Mouse (Mus musculus) spleen, adult 2 months (tissue): ENCODE measurements around the gene Tef. TPM values are rescaled to one million over a fixed set of nuclear protein-coding genes. Genes with fewer than 3 reads are reported as not detected.

Source experiments
- DNase-seq, 2 experiments: peaks; one replicate each; pipeline versions ENCODE4 v3.0.0 to v3.0.0-alpha.2; 2012 to 2021; ENCODE audit warnings: low spot score in 2 of 2, low read depth in 1 of 2
- H3K27ac ChIP-seq: fragments of 200-500 bp; 2 replicates; pipeline ENCODE4 v1.5.1; 2012; ENCODE audit warnings: low read length, inconsistent platforms; ENCODE audit not compliant: insufficient read depth
- H3K27me3 ChIP-seq: fragments of 200-500 bp; 2 replicates; pipeline ENCODE4 v1.6.1; 2012; ENCODE audit warnings: mild to moderate bottlenecking, moderate library complexity, low read length, inconsistent platforms; ENCODE audit not compliant: control insufficient read depth, insufficient read depth
- H3K36me3 ChIP-seq: fragments of 200-500 bp; 2 replicates; pipeline ENCODE4 v1.6.1; 2012; ENCODE audit warnings: mild to moderate bottlenecking, low read length, inconsistent platforms; ENCODE audit not compliant: control insufficient read depth, insufficient read depth
- H3K4me1 ChIP-seq: fragments of 200-500 bp; 2 replicates; pipeline ENCODE4 v1.6.1; 2011; ENCODE audit warnings: inconsistent platforms; ENCODE audit not compliant: control insufficient read depth, insufficient read depth, insufficient read length
- H3K4me3 ChIP-seq: fragments of 200-500 bp; 2 replicates; pipeline ENCODE4 v1.5.1; 2011; ENCODE audit warnings: mild to moderate bottlenecking, inconsistent platforms; ENCODE audit not compliant: insufficient read depth, insufficient read length; ENCODE audit errors: extremely low read depth
- CTCF ChIP-seq: fragments of 200-500 bp; IDR thresholded peaks from 2 replicates; pipeline ENCODE4 v1.5.1; 2011; ENCODE audit warnings: mild to moderate bottlenecking, inconsistent platforms; ENCODE audit not compliant: insufficient read depth, insufficient read length, insufficient replicate concordance; ENCODE audit errors: extremely low read depth
- POLR2A ChIP-seq: fragments of 200-500 bp; IDR thresholded peaks from 2 replicates; pipeline ENCODE4 v1.6.1; 2011; ENCODE audit warnings: low read depth, low read length, inconsistent platforms
- WGBS: fragments of 180-500 bp; shearing (Covaris S2); methylation state at CpG from one replicate; pipeline ENCODE4 v1.1.7; 2018; 5-methylcytosine and 5-hydroxymethylcytosine counted together
- polyA plus RNA-seq: library from polyadenylated mRNA; depleted of rRNA; stranded (reverse); fragments of >200 nt; gene quantifications from 2 replicates; pipeline ENCODE4 v1.2.3, GENCODE M21; 2012

Tef gene
- polyA plus RNA-seq, 1 experiment, result 21.9 TPM

DNA sequence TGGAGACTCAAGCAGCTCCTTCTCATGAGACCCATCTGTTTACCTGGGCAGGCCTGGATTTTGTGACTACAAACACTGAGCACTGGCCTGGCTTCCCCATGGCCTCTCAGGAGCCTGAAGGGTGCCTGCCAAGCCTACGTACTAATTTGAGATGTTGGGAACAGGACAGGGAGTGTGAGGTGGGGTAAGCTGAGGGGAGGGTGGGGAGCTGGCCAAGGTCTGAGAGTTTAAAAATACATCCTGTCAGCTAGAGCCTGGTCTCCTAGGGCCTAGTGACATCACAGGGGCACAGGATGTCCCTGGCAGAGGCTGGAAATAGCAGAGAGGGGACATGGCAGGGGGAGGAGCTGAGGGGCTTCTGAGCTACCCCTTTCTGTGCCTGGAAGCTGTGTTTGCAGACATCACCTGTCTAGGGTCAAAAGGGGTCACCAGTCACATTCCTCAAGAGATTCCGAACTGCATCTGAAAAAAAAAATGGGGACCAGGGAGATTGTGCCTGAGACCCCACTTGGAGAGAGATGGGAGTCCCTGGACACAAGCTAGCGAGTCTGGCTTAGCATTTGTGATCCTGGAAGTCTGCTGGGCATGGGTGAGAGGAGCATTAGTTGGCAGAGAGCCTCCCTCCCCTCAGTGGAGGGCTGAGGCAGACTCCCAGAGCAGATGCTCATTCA is 32.1 kb downstream of the Tef start:
- no peak overlapping the region for H3K27ac ChIP-seq
- H3K4me3 ChIP-seq, result no peak overlapping the region
- WGBS, result 91% methylated on average over 3 of the region's 3 CpGs
- DNase-seq, result no peak
- TF ChIP-seq POLR2A, result no peak
- no peak for TF ChIP-seq CTCF
- H3K27me3 ChIP-seq, result no peaks in the 10 kb centered on the region
- H3K4me1 ChIP-seq, result peaks cover 6% of the 10 kb centered on the region
- H3K36me3 ChIP-seq, result no peaks in the 10 kb centered on the region

DNA sequence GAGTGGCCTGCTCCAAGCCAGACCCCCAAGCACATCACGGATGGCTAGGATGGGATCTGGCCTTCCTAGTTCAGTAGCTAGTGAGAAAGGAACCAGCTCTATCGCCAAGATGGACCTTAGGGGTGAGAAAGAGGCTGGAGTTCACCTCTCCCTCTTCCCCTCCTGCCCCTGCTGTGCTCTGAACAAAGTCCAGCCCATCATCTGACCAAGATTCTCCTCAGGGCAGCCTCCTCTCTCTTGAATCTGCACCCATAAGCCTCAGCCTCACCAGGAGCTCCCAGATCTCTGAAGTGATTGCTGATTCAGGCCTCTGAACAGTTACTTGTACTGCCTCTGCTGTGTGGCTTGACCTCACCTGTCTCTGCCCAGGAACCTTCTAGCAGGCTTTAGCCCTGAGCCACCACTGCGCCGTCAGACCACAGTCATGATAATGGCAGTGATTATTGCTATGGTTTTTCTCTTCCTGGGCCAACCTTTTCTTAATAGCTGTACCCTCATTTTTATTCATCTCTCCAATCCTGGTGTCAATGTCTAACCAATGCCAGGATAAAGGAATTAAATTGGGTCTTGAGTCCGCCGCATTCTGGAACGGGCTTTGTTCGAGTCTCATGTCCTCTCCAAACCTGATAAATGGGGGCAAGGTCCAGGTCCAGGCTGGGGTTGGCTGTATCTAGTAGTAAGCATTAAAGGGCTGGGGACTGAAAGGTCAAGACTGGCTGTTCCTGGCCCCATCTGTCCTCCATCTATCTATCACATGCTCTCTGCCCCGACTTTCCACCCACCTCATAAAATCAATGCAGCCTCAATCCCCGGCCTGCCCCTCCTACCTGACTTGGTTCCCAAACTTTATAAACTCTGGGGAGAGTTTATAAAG is 33.0 kb downstream of the Tef start:
- H3K27ac ChIP-seq, result no peak overlapping the region
- DNase-seq, result no peak

DNA sequence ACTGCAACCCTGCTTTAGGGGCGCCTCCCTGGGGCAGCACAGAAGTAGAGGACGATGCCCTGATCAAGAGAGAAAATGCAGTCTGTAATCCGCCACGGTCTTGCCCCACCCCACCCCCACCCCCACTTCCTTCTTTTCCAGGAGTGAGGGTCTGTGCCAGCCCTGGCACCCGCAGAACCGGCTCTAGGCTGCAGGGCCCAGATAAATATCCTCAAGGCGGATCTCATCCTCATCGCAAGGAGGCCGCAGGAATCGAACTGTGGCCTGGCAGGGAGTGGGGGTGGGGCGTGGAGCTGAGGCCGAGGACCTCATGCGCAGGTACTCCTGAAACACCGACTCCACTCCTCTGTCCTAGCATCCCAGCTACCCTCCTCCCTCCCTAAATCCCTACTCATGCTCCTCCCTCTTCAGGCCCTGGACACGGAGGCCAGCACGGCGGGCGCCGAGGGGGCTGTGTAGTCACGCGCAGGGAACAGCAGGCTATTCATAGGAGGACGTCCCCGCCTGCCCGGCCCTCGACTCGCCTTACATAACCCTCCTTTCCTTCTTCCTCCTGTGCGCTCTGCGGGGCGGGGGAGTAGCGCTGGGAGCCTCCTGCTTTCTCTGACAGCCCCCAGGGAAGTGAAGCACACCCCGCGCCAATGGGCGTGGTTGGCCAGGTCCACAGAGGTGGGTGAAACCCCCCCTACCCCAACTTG is 34.1 kb downstream of the Tef start:
- H3K36me3 ChIP-seq, result no peaks in the 10 kb centered on the region
- no peak for DNase-seq
- no peaks in the 10 kb centered on the region for H3K27me3 ChIP-seq
- H3K4me3 ChIP-seq, result peak overlapping the region; percentile 52
- peaks cover 6% of the 10 kb centered on the region for H3K4me1 ChIP-seq
- H3K27ac ChIP-seq, result peak overlapping the region; percentile 51; the same call in 1 of the 2 replicates
- TF ChIP-seq POLR2A, result no peak; the same call in 1 of the 2 replicates
- no peak for TF ChIP-seq CTCF
- 5% methylated on average over 33 of the region's 33 CpGs for WGBS

More for the DNA sequence above, 33.0 kb downstream of the Tef start:
- H3K4me3 ChIP-seq, result no peak overlapping the region
- no peaks in the 10 kb centered on the region for H3K36me3 ChIP-seq
- H3K27me3 ChIP-seq, result no peaks in the 10 kb centered on the region
- H3K4me1 ChIP-seq, result peaks cover 6% of the 10 kb centered on the region
- TF ChIP-seq POLR2A (no peak), CTCF (no peak)
- WGBS, result 85% methylated on average over 10 of the region's 10 CpGs

DNA sequence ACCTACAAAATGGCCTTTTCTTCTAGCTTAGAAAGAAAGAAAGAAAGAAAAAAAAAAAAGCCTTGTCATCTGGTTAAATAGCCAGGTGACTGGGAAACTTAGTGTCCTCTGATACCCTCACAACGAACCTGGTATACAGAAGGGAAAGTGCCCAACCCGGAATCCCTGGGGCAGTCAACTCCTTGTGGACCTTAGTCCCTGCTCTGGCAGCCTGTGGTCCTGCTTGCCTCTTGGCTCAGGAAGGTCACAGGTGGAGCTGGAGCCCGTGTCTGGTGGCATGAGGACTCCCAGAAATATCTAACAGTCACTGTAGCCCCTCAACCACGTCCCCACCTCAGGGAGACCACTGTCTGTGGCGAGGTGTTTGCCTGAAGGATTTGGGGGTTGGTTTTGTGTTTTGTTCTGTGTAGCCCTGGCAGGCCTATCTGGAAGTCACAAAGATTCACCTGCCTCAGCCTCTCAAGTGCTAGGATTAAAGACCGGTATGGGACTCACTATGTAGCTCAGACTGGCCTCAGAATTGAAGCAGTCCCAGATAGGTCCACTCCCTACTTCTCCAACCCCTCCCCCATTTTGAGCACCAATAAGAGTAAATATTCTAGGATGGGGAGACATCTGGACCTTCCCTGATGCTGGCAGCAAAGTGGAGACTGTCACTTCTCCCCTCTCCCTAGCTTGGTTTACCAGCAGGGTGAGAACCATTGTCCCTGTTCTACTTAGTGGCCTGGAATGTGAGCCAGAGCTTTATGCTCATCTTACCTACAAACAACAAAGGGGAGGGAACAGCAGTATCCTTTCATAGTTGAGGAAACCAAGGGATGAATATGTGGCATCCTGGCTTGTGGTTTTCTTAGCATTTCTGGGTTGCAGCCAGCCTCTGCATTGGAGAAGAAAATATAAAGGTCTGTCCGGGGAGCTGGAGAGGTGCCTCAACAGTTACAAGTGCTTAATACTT is 35.0 kb downstream of the Tef start:
- H3K4me3 ChIP-seq, result no peak overlapping the region
- no peak for TF ChIP-seq POLR2A
- no peak for TF ChIP-seq CTCF
- no peak for DNase-seq
- H3K27me3 ChIP-seq, result no peaks in the 10 kb centered on the region
- H3K4me1 ChIP-seq, result peaks cover 6% of the 10 kb centered on the region
- no peak overlapping the region for H3K27ac ChIP-seq
- 66% methylated on average over 7 of the region's 7 CpGs for WGBS
- no peaks in the 10 kb centered on the region for H3K36me3 ChIP-seq

DNA sequence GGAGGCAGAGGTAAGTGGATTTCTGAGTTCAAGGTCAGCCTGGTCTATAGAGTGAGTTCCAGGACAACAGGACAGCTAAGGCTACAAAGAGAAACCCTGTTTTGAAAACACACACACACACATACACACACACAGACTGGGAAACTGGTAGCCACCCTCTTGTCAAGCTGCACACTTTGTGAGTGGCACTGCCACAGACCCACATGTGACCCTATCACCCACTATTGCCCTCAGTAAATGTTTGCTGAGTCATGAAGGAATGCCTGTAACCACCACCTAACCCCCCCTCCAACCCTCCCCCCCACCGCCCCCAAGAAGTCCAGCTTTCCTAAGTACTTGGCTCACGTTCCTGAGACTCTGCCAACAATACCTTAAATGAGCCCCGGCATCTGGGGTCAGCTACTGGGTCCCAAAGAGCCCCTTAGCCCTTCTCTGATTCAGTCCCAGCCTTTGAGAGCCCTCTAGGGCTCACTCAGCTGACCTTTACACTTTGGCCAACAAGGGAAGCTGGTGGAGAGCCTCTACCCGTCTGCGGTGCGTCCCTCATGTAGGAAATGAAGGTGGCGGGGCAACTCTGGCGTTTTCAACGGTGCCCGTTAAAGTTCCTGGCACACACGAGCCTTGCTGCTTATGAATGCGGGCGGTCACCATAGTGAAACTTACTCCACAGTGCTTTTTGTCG is 36.5 kb downstream of the Tef start:
- H3K36me3 ChIP-seq, result no peaks in the 10 kb centered on the region
- 61% methylated on average over 14 of the region's 14 CpGs for WGBS
- H3K4me1 ChIP-seq, result peaks cover 6% of the 10 kb centered on the region
- H3K27ac ChIP-seq, result no peak overlapping the region
- no peak overlapping the region for H3K4me3 ChIP-seq
- DNase-seq, result no peak
- no peaks in the 10 kb centered on the region for H3K27me3 ChIP-seq
- TF ChIP-seq CTCF (no peak), POLR2A (no peak)

DNA sequence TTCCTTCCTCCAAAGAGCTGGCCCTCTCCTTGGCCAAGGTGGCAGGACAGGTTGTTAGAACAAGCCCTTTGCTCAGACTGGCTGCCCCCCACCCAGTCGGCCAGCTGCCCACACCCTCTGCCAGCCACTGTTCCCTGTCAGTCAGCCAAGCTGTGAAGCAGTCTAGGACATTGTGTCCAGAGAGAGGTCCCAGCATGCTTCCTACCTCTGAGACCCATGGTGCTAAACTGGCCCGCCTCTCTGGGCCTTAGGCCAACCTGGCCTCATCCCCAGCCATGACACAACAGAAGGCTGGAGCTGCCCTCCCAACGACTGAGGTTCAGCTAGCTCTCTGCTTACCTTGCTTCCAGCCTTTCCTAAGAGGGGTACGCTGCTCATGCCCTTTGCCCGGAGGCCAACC is 37.4 kb downstream of the Tef start:
- WGBS, result 77% methylated on average over 5 of the region's 5 CpGs
- Histone ChIP-seq H3K4me1 (peaks cover 6% of the 10 kb centered on the region), H3K27ac (no peak overlapping the region), H3K4me3 (no peak overlapping the region), H3K36me3 (no peaks in the 10 kb centered on the region), H3K27me3 (no peaks in the 10 kb centered on the region)
- no peak for TF ChIP-seq CTCF
- no peak for TF ChIP-seq POLR2A
- DNase-seq, result no peak
